Mouse (Mus musculus) urinary bladder, postnatal 14 days (tissue): ENCODE data around the gene Pidd1.

Experiments used
- DNase-seq: peaks from one replicate; pipeline ENCODE4 v3.0.0; 2021; ENCODE audit warnings: low spot score

Gene Pidd1

DNA sequence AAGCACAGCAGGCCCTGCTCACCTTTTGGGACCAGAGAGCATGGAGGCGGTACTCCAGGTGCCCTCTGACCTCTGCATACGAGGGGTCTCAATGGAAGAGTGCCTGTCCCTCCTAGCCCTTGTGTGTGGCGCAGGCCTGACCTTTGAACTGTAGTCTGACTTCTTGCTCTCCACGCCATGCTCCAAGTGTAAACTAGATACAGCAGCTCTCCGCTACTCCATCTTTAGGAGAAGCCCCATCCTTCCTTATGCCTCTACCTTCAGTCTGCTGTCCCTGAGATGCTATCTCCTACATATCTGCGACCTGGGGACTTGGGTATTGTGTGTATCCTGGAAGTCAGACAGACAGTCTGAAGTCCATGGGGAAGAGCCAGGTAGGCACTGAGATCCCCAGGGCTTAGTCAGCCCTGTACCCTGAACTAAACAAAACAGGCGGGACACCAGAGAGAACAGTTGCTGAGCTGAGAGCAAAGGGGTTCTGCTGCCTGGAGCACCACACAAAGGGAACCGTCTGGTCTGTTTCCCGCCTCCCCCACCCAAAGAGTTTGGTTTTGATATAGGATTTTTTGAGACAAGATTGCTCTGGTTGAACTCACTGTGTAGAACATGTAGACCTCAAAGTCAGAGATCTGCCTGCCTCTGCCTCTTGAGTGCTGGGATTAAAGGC, 7.8 kb downstream of the Pidd1 start:
- no peak for DNase-seq

DNA sequence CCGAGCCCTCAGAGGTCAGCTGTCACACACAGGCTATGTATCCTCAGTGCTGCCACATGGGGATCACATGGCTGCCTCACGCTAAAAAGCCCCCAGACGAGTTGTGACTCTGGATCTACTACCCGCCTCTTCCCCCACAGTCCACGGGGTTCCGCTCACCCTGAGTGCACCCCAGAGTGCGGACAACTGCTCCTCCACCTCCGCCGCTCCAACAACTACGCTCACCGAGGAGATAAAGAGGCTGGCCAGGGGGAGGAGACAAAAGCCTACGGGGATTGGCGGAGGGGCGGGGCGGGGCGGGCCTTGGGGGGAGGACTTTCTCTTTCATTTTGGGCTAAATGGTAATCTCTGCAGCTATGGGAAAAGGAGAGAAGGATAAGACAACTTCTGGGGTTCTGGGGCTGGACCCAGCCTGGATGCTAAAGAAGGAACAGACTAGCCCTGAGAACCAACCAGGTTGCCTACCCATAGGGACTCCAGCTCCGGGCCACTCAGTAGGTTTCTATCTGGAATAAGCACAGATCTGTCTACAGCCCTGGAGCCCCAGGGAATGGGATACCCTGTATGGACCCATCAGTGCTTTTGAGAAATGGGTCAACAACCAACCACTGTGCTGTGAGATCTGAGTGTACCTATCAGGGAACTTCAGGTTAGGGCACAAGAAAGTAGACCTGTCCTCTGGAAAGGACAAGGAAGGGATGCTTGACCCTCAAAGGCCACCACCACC, 8.5 kb downstream of the Pidd1 start:
- peak; percentile 64 for DNase-seq

DNA sequence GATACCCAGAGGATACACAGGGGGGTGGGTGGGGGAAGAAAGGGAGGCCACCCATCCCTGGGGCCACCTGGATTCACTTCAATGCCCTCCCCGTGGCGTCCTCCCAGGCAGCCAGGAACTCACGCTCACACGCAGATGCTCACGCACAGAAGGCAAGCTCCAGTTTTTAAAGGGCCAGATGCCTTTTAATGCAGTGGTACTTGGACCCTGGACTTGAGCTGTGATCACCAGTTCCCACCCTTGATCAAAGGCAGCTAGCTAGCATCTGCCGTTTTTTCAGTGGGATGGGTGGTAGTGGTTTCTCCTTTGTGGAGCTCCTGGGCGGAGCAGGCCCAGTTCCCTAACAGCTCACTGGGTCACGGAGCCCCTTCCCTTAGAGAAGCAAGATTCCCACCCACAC, 9.4 kb downstream of the Pidd1 start:
- no peak for DNase-seq

DNA sequence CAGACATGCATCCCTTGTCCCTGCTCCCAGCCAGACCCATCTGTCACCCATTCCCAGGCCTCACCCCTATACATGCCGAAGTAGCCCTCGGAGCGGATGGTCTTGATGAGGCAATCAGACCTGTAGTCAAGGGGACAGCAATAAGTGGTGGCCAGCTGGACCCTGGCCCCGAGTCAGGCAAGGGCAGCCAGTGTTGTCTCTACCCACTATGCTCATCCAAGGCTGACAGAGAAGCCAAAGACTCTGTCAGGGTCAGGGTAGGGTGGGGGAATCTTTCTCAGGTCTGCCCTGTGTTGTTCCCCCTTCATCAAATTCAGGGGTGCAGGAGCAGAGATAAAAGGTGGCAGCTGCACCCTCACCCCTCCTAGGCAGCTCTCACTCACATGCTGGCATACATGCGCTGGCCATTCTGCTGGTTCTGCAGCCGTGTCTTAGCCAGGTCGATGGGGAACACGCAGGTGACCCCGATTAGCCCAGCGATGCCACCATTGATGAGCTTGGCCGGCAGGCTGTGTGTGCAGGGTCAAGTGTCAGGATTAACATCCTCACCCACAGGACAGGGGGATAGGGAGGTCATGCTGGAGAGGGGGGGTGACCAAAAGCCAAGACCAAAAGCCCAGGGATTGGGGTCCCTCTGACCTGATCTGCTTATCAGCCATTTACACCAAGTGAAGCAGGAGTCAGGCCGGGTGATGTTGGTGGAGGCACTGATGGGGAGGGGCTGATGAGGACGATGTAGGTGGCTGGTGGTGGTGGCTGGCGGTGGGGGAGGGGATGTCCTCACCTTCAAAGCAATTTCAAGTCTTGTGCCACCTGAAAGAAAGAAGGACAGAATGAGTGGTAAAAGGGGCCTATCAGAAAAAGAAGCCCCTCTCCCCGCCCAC, 10.1 kb downstream of the Pidd1 start:
- DNase-seq, result no peak

DNA sequence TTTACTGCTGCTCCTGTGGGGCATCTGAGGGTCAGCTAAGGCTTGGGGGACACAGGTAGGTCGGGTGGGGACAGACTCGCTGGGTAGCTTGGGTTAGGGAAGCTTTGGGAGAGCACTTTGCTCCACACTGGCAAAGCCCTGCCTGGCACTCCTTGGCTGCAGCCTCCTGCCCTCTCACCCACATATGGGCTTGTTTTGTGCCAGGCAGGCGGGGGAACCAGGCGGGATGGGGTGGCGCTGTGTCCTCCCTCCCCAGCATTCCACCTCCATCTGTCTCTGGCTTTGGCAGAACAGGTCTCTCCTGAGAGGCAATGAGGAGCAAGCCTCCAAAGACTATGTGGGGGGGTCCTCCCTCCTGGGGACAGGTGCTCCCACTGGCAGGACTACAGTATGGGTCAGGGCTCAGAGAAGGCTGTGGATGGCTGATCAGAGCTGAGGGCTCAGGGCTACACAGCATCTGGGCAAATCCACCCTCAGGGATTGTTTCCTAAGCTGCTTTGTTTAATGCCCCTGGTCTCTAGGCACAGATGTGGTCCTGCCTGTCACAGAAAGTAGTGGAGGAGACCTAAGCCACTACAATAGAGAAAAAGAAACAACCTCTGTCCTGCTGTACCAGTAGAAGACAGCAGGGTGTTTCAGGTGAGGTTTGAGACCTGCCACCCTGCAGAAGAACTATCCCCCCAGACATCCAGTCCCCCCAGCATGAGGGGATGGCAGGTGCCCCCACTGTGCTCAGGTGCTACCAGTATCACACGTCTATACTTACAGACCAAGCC, 10.9 kb downstream of the Pidd1 start:
- peak; percentile 64 for DNase-seq

DNA sequence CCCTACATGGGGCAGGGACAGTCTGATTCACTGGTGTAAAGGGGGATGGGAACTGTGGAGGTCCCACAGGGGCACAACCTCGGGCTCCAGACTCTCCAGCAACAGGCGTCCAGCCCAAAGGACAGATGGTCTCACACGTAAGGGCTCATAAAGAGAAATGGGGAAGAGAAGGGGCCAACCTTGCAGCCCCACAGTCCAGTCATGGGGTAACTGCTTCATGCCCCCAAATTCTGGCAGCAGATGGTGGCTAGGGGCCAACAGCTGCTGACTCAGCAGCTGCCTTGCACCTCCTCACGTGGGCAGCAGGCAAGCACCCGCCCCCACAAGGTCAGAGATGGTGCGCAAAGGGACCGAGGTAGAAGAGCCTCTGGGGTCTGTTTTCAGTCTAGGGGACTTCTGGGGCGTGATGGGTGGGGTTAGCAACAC, 11.6 kb downstream of the Pidd1 start:
- DNase-seq, result peak; percentile 45

DNA sequence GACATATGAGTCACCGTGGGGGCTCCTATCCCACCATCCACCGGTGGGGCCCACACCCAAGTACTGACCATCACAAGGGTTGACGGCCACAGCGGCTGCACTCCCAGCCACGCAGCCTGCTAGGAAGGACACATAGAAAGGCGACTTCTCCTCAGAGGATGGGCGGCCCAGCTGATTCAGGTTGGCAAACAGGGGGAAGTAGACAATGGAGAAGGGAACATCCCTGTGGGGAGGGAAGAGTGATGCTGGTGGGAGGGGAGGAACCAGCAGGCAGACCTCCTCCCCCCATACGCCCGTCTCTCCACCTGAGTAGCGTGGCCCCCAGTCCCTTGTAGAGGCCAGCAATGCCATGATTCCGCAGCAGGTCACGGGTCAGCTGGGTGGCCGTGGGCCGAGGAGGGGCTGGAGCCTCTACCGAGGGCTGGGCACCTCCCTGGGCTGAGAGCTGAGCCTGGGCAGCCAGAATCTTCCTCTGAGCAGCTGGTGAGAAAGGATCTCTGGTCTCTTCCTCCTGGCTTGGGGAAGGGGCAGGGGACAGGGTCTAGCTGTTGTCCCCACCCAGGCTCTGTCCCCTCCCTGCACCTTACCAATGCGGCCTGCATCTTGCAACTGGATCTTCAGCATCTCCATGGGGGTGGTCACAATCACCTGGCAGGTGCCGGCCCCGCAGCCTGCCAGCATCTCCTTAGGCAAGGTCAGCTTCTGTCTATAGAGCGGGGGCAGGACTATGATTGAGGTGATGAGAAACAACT, 12.2 kb downstream of the Pidd1 start:
- no peak for DNase-seq

DNA sequence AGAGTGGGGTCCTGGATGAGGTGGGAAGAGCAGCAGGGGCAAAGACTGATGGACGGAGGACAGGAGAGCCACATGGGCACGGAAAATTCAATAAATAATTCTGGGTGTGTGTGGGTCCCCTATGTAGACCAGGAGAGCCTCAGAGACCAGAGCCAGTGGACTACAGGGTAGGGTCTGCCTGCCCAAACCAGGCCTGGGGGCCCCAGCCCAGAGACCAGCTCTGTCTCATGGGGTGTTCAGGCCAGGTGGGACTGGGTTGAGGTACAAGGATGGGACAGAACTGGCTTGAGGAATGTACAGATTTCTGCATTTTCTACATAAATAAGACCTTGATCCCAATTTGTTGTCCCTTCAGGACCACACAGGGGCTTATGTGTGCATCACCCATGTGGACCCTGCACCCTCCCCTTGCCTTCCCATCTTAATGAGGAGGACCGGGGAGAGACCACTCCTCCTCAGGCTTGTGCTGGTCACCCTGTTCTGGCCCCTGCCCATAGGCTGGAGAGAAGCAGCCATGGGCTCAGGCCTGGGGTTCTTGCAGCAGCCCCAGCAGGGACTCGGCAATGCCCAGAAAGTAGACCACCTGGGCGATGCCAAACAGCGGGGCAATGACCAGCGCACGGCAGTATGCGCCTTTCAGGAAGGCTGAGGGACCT, 13.1 kb downstream of the Pidd1 start:
- DNase-seq, result no peak

DNA sequence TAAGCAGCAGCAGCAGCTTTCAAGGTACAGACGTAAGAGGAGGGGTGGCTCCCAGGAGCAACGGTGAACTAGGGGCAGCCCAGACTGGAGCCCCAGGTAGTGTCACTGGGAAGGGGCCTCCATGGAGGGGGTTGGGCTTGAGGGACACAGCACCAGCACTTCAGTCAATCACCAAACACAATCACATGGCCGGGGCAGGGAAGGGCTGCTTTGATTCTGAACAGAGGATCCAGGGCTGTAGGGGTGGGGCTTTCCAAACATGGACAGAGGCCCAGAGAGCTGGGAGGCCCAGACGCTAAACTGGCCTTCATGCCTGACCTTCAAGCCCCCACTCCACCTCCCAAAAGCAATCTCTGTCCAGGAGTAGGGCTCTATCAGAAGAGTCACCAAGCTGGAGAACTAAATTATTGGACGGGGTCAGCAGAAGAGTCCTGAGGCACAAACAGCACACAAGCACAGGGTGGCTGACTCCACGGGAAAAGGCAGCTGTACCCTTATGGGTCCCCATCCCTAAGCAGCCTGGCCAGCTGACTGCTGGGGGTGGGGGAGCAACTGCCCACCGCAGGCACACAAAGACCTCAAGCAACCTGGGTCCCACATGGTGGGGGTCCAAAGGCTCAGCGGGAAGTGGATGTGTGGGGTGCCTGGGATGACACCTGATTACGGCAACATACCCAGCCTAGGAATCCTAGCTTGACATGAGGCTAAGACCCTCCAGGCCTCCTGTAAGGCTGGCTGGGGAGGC, 13.8 kb downstream of the Pidd1 start:
- no peak for DNase-seq

DNA sequence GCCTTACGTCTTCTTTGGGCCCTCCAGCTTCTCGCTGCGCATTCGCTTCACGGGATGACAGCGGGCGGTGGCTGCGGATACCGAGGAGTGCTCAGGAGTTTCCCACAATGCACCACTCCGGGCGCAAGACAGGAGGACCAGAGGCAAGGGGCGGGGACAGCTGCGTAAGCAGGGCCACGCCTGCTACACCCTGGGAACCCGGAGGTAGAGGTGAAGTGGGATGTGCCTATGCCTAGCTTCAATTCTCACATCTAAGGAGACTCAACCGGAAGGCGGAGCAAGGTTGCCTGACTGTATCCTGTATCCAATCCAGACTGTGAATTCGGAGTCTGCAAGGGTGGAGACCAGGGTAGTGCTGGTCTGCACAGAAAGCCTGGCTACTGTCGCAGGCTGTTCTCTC, 14.5 kb downstream of the Pidd1 start, which contains the start of gene Cend1:
Gene Cend1 (minus strand): TSS at position 182 of the 400 bp plus-strand sequence.
- peak; percentile 41 for DNase-seq

DNA sequence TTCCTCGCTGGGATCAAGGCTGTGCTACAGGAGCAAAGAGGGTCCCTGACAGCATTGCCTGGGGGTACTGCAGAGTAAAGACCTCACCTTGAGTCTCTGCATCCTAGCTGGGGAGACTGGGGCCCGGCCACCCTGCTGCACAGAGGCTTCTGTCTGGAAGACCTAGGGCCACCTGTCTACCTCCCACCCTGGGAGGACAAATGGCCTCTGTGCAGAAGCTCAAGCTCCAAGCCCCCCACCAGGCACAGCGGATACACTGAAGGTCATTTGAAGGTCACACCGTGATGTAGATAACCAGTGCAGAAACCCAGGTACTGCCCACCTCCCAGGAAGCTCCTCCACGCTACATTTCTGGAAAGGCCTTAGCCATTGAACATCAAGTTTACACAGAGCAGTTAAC, 15.1 kb downstream of the Pidd1 start:
- DNase-seq, result no peak

DNA sequence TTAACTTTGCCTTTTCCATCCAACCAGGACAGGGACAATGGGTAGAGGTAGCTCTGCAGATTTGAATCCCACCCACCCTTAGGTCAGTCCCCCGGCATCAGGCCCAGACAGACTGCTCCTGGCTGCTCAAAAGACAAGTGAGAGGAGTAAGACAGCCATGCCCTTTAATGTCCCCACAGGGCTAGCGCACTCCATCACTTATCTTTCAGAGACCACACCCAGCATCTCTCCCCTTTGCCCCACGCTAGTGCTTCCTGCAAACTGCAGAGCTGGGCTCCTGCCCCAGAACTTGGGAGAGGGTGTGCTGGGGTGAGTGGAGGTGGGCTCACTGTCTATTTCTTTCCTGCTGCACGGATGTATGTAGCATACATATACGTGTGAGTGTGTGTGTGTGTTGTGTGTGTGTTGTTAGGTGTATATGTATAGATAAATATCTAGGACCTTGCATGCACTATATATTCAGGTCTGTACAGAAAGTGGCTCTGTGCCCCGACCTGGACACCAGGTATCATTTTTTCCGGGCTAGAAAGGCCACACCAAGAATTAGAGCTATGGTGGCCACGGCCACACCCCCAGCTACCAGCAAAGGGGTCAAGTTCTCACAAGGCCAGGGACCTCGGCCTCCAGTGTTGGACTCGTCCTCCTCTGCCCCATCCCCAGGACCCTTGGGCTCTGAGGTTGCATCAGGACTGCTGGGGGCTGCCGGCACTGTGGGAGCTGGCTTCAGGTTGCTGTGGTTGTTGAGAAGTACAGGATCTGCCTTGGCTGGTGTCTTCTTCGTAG, 16.7 kb downstream of the Pidd1 start:
- no peak for DNase-seq

DNA sequence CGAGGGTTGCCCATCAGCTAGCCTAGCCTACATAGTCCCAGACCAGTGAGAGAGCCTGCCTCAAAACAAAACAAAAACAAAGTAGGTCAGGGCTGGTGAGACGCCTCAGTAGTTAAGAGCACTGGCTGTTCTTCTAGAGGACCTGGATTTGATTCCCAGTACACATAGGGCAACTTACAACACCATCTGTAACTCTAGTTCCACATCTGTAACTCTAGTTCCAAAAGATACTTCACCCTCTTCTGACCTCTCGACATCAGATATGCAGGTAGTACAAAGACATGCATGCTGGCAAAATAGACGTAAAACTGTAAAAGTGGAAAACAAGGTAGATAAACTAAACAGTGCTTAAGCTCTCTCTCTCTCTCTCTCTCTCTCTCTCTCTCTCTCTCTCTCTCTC, 20.0 kb downstream of the Pidd1 start:
- DNase-seq, result no peak

DNA sequence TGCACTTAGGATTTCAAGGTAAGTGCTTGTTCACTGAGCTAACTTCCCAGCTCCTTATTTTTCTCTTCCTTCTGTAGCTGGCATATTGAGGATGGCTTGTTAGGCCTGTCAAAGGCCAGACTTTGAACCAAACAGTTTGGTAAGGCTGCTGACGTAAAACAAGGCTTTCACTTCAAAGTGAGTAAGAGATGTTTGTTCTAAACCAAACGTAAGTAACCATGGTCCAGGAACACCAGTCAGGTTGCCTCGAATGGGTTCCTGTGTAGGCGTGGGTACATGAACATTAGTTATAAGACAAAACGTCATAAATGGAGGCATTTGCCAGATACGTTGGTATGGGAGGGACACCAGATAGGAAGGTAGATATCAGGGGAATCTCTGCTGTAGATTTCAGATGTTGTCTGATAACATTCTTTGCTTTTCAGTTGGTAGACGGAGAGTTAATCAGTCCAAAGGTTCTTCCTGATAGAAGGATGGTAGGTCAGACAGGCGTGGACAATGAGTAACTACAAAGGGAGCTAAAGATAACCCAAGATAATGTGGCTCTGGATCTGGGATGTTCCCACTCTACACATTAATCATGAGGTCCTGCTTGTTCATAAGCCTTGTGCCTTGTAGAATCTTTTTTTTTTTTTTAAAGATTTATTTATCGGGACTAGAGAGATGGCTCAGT, 23.7 kb downstream of the Pidd1 start:
- no peak for DNase-seq

DNA sequence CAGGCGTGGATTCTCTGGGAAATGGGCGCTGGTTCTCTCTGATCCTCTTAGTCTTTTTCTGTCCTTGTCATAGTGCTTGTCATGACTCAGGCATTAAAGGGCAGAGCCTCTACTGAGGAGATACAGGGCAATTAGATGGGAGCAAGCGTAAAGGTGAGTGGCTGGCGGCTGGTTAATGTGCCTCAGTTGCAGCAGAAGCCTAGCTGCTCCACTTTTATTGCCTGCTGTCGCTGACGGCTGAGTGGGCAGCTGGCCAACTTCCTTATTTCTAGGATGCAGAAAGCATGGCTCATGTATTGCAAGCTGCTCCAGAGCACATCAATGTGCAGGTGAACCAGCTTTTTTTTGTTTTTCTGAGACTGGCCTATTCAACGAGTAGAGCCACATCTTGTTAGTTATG, 24.9 kb downstream of the Pidd1 start:
- peak; percentile 75 for DNase-seq

DNA sequence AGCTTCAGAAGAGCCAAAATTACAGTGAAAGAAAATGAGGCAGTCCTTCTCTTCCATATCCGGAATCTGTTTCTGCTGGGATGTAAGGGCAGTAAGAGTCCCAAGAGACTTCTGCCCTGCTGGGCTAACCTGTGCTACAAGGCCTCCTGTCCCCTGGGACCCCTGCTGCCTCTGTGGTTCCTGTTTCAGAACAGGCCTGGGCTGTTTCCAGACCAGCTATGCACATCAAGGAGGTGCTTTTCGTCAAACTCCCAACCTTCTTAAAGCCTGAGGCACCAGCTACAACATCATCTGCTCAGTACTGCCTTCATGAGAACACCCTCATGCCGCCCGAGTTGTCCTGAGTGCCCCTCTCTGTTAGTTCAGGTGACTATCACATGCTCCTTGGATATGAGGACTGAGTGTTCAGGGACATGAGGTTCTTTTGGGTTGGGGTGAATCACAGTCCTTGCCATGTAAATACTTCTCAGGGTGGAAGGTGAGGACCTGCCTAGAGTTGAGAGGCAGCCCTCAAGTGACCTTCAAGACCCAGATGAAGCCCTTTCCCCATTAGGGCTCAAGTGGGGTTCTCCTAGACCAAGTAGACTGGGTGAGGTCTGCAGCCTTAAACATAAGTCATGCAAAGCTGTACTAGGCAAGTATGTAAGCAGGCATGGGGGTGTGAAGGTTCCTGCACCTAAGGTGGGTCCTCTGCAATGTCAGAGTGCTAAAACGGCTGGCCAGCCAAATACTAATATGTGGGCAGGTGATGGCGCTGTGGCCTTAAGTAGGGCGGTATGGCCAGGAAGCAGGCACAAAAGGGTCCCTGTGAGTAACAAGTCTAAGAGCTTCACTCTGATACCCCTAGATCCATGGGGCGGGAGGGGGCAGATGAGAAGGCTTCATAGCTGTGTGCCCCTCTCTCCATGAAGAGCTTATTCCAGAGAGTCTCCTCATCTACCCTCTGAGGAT, 25.8 kb downstream of the Pidd1 start:
- DNase-seq, result no peak

DNA sequence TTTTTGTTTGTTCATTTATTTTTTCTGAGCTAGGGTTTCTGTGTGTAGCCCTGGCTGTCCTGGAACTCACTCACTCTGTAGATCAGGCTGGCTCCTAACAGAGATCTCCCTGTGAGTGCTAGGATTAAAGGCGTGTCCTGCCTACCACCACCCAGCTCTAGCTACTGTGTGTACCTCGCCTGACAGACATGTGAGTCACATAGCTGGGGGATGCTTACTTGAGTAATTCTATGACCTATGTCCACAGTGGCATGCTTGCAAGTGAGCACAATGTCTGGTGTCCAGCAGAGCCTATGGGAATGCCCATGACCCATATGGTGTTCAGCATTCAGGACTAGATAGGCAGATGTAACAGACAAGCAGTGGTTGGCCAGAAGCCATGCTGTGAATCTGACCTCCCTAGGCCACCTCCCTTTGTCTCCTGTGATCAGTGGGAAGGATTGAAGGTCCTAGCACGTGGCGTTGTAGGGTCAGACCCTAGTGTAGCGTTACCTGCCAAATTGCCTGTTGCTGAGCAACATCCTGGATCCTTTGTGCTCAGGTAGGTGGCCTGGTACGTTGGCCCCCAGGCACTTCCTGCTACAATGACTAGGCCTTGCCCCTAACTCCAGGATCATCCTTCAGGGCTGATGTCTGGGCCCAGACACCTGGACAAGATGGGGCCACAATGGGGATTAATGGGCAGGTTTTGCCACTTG, 27.5 kb downstream of the Pidd1 start:
- DNase-seq, result no peak
